Mouse (Mus musculus) ovary, adult 18-20 months (tissue): ENCODE results near the gene Acsm5.
A peak's percentile ranks its signal among the peaks of the same experiment; 100 is the strongest.

ENCODE experiments used
- DNase-seq: peaks from one replicate; pipeline ENCODE4 v3.0.0; 2022; ENCODE audit warnings: low spot score, mixed read lengths

The Acsm5 gene

DNA sequence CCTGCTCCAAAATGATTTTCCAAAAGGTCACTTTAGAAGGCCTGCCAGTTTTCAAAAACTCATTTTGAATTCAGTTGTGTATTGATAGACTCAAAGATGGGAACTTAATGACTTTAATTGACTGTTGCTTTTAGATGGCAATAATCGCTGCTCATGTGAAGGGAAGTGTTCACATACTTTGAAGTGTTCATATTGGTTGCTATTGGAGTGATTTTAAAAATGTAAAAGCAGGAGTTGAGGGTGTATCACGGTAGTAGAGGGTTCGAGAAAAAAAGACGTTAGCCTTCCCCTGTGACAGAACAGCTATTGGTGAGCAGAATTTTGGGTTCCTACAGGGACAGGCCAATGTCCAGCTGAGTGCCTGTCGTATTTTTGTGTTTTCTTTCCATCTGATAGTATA, at the start of gene Acsm5:
TSS of gene Acsm5 (plus strand) at position 301 of the 400 bp plus-strand sequence.
- no peak for DNase-seq

DNA sequence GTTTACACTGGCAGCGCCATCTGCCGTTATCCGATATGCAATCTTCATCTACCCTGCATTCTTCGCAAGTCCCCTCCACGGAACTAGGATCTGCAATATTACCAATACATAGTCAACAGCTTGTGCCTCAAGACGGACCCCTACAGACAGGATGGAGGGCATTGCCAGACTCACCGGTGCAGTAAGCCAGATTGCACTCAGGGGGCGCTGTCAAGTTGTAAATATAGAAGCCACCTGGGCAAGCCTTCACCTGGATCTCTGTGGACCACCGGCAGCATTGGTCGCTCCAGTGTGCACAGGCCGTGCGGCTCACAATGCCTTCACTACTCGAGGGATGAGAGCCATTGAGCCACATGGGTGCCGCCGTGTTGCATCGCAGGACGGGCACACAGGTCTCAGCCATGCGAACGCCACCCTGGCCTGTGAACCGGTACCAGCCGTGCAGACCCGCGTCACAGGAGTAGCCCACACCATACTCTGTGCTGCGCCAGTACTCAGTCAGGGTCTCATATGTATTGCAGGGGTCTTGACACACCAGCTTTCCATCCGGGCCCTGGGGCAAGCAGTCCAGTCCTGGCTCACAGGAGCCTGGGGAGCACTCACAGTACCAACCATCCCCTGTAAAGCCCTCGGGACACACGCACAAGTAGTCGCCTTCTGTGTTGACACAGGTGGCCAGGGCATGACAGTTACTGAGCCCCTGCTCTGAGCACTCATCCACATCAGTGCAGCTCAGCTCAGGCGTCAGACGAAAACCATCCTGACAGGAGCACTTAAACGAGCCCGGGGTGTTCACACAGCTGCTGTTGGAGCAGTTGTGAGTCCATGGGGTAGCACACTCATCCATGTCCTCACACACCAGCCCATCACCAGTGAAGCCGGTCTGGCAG, 42.5 kb upstream of the Acsm5 start:
- DNase-seq: no peak

DNA sequence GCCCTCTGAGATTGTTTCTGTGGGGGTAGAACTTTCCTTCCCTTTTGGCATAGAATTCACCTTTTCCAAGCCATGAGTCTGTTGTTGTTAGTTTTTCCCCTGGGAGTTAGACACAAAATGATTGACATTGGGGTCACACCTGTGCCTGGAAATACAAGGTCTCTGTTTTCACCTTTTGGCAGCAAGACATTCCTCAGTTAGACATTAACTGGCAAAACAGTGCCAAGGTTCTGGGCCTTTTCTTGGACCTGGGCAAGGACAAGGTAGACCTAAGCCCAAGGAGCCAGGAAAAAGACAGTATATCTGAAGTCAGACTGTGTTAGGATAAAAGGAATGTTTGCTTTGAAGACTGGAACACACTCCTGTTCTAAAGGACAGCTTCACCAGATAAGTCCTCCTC, 40.0 kb upstream of the Acsm5 start, which contains the start of gene Umod:
TSS of gene Umod (minus strand) at position 27 of the 400 bp plus-strand sequence.
- no peak for DNase-seq

DNA sequence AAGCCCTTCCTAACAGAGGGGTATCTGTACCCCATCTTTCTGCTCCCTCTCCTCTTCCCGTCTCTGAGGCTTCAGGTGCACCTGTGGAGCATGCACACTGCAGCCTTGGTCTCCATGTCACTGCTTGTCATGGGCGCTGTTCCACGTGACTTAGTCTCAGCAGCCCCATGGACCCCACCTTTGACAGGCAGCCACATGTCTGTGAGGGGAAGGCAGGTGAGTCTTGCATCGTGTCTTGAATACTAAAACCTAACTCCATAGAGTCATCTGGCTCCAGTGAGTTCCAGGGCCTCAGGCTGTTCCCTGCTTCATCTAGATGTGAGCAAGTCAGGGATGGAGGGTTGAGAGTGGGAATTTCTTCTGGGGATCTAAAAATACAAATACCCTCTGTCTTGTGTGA, 35.1 kb upstream of the Acsm5 start:
- DNase-seq: no peak

DNA sequence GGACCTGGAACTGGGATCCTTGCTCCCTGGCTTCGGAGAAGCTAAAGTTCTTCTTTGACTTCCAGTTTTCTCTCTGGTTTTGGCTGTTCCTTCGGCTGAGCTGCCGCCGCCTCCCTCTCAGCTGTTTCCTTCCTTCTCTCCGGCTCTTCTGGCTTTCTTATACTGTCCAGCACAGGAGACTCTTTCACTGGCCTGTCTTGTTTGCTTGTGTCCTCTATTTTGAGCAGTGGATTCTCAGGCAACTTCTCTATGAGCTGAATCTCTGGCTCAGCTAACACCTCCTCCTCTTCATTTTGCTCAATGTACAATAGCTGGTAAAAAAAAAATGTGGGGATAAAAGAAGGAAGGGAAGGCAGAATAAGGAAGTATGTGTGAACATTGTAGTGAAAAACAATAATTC, 32.6 kb upstream of the Acsm5 start:
- no peak for DNase-seq

DNA sequence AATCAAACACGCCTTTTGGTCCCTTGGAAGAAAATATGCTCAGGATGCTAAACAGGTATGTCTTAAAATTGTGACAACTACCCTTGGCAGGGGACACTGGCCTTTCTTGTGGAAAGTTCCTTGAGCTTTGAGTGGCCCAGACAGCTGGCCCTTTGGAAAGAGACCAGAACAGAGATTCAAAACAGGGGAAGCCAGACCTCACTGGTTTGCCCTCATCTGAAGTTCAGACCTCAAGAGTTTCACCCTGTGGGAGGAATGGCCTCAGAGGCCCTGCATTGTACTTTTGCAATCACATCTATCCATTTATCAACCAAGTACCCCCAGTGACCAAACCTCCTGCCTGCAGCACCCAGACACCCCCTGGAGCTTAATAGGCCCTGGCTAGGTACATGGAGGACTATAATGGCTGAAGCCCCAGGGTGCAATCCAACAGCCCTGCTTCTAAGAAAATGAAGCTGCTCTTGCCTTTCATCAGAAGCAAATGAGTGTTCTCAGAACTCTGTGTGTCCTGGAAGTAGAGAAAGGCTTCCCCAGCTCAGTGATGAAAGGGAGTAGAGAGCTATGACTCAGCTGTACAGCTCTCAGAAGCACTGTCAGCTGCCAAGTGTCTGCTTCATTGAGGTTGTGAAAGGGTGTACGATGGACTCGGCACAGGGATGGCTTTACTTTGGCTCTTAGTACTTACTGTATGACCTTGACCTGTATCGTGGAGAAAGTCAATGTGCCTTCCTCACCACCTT, 29.1 kb upstream of the Acsm5 start:
- no peak for DNase-seq

DNA sequence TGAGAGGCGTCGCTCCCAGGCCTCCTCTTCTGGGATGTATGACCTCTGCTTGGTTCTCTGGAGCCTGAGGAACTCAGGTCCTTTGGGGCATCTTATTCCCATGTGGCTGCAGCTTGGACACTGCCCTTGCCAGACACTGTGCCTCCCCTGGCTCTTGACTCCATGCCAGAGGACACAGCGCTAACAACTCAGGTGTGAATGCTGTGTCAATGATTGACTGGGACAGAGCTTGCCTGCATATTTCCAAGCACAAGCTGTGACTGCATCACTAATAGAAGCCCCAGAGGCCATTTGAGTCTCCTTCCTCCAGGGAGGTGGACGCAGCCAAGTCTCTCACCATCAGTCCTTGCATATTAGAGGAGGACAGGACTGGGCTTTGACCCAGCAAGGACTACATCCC, 8.1 kb upstream of the Acsm5 start:
- DNase-seq: no peak

DNA sequence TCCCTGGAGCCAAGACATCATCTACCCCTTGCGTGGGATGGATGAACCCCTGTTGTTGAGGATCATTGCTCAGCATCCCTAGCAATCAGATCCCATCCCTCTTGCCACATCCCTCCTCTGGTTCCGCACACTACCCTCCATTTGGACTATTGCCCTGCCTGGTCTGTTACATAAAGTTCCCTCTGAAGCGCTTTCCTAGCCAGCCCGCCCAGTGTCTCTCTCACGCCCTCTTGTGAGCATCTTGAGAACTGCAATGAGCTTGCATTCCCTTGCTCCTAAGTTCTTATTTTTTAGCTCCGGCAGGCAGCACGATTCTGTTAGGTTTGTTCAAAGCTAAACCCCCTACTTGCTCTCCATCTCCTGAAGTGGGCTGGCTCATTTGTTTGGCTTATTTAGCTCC, 6.2 kb upstream of the Acsm5 start:
- DNase-seq: no peak

DNA sequence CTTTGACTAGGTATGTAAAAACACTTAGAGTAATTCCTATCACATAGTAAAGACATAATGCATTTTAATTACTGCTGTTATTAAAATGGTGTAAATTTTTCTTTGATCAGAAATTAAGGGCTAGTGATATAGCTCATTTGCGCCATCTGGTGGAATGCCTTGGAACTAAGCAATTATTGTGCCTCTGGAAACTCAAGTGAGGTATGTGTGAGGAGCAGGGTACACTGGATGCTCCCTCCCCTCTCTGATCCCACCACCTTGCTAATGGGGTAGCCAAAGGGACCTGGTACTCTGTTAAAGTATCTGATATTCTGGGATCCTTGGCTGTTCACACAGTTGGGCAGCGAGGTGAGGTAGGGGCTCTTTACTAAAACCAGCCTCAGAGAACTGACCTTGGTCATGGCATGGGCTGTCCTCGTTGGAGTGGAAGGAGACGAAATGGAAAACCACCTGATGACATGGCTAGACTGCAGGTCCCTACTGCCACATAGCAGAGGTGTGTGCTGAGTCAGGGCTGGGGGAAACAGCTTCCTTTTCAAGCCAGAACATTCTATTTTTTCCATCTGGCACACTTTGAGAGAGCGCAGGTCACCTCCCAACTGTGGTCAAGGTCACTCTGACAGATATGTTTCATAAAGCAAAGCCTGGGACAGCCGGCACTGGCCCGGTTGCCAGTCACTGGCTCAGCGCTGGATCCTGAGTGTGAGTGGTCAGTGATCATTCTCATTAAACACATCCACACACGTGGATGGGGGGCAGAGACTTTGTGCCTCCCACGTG, 3.6 kb upstream of the Acsm5 start:
- no peak for DNase-seq

DNA sequence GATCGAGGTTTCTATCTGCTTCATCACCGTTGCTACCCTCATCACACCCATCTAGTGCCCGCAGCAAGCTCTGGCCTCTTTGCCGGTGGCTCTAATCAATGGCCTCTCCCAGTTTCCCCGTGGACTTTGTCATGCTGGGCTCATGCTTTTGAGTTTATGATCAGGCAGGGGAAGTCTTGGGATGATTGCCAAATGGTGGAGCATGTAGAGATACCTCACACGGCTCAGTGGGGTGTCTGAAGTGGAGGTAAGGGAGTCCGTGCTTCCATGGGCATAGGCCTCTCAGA, 3.0 kb upstream of the Acsm5 start:
- no peak for DNase-seq

DNA sequence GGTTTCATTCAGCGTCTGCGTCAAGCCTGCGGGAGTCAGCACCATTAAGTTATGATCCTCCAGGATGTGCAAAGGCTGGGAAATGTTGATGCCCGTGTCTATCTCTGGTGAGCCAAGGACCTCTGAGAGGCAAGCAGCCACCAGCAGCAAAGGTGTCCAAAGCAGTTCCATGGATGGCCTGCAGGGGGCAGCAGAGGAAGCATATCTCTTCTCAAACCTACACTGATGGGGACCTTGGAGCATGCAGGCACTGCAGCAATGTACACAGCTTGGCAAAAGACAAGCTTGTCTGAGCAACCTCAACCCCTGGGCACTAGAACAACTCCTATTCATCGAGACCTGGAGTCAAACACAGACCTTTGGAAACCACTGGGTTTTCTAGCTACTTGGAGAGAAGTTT, 391 bp downstream of the Acsm5 start:
- no peak for DNase-seq

DNA sequence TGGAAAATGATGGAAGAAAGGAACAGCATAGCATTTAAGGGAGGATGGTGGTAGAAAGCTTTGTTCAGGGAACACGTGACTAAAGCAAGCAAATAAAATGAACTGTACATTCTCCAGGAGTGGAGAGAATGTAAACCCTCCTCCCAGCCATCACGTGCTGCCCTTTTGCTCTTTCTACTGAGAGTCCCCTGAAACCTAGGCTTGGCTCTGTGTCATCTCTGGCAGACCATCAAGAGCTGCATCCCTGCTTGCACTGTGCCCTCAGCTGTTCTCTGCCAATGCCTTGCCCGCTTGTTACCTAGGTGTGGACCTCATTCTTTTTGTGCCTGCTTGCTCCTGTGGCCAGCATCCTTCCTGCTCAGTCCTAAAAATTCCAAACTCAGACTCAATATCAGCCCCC, 2.6 kb downstream of the Acsm5 start:
- no peak for DNase-seq

DNA sequence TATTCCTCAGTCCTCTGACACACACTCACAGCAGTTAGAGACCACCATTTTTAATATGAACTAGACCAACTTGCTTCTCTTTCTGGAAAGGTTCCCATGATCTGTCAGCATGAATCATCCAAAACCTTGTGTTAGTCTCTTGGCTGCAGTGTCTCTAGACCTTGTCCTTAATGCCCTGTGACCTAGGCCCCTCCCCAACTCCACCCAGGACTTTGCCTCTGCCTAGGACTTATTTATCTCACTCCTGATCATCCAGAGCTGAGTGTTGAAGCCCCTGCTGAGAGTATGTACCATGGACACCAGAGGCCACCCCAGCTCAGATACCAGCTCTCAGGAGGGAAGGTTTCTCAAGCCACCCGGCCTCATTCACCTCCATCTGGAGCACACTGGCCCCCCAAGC, 3.1 kb downstream of the Acsm5 start:
- no peak for DNase-seq

DNA sequence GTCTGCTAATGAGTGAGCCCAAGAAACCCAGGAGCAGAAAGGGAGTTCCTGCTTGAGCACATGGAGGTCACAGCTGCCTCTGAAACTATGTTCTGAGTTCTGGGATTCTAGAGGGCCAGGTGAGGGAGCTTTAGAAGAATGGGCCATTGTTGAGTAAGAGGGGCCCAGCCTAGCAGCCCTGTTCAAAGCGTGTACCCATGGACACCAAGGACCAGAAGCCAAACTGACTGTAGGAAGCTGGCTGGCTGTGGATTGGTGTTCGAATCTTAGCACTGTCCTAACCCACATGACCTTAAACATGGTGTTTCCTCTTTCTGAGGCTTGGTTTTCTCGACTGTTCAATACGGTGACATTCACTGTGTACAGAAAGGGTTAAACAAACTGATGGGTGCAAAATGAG, 4.1 kb downstream of the Acsm5 start, which contains the start of gene Pdilt:
TSS of gene Pdilt (minus strand) at position 101 of the 400 bp plus-strand sequence.
- DNase-seq: no peak

DNA sequence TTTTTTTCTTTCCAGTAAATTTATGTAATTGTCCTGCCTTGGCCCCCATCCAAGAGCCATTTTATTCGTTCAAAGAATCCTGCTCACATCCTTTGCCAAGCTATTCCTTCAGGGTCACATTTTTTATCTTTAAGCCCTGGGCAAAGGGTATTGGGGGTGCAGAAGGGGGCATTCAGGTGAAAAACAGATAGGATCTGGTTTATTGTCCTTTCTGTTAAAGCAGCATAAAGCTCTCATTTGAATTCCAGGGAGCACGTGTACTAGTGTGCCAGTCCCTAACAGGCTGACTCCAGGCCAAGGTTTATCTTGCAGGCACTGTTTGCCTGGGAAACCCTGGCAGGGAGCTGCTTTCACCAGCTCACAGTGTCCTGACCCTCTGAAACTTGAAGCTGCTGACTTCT, 6.6 kb downstream of the Acsm5 start:
- DNase-seq: peak; percentile 26

DNA sequence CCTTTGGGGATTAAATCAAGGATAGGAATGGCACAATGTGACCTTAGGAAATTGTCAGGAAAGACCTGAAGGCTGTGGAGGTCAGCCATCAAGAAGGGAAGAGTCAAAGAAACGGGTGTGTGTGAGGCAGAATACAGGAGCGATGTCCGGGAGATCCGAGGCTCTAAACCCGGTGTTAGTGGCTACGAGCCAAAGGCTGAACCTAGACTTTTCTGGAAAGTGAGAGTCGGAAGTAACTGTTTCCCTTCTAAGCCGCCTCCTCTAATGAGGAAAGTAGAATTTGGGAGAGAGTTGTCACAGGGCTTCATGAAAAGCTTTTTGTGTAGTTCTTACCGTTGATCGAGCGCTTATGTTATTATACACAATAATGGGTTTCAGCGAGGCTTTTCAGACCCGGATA, 7.2 kb downstream of the Acsm5 start:
- DNase-seq: no peak

DNA sequence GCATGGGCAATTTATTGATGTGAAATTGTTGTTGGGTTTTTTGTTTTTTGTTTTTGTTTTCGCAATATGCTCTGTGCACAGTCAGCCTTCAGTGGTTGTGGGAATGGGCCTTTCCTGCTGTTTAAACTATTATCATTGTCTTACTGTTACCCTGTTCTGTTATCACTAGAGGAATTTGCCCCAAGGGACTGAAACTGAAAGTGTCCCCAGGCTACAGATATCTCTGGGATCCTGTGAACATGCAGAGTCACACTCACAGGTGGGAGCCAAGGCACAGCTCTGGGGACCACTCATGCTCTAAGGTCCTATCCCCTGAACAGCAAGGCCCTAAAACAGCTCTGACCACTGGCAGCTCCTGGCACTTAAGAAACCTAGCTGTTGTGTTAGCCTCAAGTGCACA, 7.9 kb downstream of the Acsm5 start:
- DNase-seq: no peak

DNA sequence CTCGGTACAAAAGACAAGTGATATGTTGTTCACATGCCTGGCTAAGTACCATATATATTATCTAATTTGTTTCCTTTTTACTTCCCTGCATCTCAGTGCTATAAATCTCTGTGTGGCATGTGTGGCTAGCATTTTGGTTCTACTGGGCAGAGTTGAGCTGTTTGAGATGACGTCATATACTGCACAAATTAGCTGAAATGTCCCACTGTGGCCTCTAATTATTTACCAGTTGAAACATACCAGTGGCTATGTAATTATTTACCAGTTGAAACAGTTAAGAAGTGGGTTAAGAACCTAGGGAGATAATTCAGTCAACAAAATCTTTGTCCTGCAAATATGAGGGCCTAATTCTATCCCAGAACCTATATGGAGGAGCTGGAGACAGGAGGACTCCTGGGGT, 8.3 kb downstream of the Acsm5 start:
- DNase-seq: no peak

DNA sequence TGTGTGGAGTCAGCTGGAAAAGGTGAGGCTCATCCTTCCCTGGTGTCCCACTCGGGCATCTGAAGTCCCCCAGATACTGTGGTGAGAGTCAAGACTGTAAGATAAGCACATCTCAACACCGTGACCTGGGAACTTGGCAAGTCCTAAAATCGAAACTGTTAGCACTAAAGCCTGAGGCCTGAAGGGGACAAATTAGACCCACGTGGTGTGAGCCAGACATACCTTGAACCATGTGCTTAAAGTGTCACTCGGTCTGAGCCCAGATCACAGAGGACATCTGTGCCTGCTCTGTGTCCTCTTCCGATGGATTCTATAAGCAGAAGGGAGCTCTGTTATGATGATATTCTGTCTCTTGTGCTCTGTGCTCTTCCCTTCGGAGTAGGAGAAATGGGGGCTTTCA, 9.4 kb downstream of the Acsm5 start:
- no peak for DNase-seq

DNA sequence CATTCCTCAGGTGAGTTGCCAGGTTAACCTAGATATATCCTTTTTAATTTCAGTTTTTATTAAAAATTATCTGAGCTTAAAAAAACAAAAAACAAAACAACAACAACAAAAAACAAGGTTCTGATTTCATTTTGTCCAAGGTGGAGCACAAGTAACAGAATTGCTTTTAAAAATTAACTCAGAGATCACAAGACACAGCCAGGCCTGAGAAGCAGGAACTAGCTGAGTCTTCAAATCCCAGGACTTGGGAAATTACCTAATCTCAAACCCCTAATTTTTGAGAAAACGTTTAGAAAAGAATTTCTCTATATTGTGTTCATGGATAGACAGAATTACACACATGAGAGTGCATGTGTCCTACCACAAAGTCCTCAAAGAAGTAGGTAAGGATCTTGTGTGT, 13.7 kb downstream of the Acsm5 start:
- DNase-seq: no peak

DNA sequence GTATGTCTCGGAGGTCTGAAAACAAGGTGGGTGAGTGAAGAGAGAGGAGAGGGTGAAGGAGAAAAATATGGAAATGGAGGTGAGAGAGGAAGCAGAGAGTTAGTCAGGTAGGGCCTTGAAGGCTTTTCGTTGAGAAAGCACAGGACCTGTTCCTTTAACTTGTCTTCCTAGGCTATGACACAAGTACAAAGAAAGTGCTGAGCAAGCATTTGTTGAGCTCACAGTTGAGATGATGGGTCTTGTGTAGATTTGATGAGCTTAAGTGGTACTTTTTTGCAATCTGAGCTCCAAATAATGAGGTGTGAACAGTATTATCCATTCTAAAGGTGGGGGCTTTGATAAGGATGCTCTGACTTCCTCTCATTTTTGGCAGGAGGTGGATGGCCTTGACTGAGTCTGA, 15.1 kb downstream of the Acsm5 start:
- DNase-seq: no peak

DNA sequence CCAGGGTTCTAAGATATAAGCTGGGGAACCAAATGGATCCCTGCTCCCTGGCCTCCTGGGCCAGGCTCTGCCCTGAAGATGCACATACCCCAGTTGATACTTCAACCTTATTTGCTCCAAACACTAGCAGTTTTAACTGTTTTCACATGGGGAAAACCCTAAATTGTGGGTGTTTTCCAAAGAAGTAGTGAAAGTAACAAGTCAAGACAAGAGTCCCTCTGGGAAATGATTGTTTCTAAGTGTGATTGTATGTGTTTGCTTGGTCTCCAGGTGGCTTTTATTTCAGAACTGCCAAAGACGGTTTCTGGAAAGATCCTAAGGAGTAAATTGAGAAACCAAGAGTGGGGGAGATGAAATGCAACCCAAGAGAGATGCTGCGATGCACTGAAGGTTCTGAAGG, 23.2 kb downstream of the Acsm5 start:
- DNase-seq: no peak

DNA sequence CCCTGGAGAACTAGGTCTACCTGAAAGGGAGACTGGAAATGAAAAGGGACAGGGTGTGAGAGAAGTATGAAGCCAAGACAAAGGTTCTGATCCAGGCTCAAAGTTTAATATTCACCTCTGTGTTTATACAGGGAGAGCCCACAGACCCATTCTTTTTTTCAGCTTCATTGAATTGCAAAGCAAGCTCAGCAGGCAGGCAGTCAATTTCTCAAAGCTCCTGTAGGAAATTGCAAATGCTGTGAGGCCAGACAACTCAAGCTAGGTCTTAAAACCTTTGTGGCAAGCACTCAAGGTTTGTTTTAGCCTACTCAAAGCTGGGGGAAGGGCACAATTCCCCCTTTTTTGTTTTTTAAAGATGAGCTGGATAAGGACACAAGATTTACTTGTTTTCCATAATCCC, 26.3 kb downstream of the Acsm5 start:
- no peak for DNase-seq
